Mouse (Mus musculus) midbrain, postnatal 0 days (tissue): Measurements from ENCODE around the gene Fam8a1. TPM values are rescaled to one million over a fixed set of nuclear protein-coding genes. Genes with fewer than 3 reads are reported as not detected.

Source experiments
- ATAC-seq: fragments of 200-750 bp; cut with Nextera tagmentation; 2 replicates; pipeline ENCODE4 v1.8.0; 2017; ENCODE audit warnings: moderate number of reproducible peaks, mild to moderate bottlenecking, moderate TSS enrichment, moderate library complexity; ENCODE audit not compliant: low FRiP score
- DNase-seq: peaks from one replicate; pipeline ENCODE4 v3.0.0-alpha.2; 2015; ENCODE audit warnings: low spot score
- H3K27ac ChIP-seq: fragments of 300-500 bp; sonication (generic); 2 replicates; pipeline ENCODE4 v1.5.1; 2014; ENCODE audit warnings: low read depth, mild to moderate bottlenecking, low read length, mixed read lengths
- H3K27me3 ChIP-seq: fragments of 300-500 bp; sonication (generic); 2 replicates; pipeline ENCODE4 v1.6.1; 2014; ENCODE audit warnings: low read length, control low read depth, mixed read lengths; ENCODE audit not compliant: insufficient read depth
- H3K36me3 ChIP-seq: fragments of 300-500 bp; sonication (generic); 2 replicates; pipeline ENCODE4 v1.6.1; 2014; ENCODE audit warnings: low read length, control low read depth, mixed read lengths; ENCODE audit not compliant: insufficient read depth
- H3K4me1 ChIP-seq: fragments of 300-500 bp; sonication (generic); 2 replicates; pipeline ENCODE4 v1.6.1; 2014; ENCODE audit warnings: mild to moderate bottlenecking, control low read depth, antibody characterized with exemption, low read length, mixed read lengths; ENCODE audit not compliant: insufficient read depth
- H3K4me2 ChIP-seq: fragments of 300-500 bp; sonication (generic); 2 replicates; pipeline ENCODE4 v1.6.1; 2014; ENCODE audit warnings: low read depth, mild to moderate bottlenecking, low read length, mixed read lengths; ENCODE audit not compliant: poor library complexity, severe bottlenecking
- H3K4me3 ChIP-seq: fragments of 300-500 bp; sonication (generic); 2 replicates; pipeline ENCODE4 v1.5.1; 2014; ENCODE audit warnings: low read depth, mild to moderate bottlenecking, low read length, moderate library complexity
- H3K9ac ChIP-seq: fragments of 300-500 bp; sonication (generic); replicated peaks from 2 replicates; pipeline ENCODE4 v1.6.1; 2014; ENCODE audit warnings: mild to moderate bottlenecking, low read length, moderate library complexity, mixed read lengths; ENCODE audit not compliant: poor library complexity, severe bottlenecking
- H3K9me3 ChIP-seq: fragments of 300-500 bp; sonication (generic); 2 replicates; pipeline ENCODE4 v1.6.1; 2016; ENCODE audit warnings: low read length, control low read depth
- CTCF ChIP-seq: IDR thresholded peaks from 2 replicates; pipeline ENCODE4 v1.5.1; 2016; ENCODE audit warnings: antibody characterized with exemption, mild to moderate bottlenecking
- WGBS: fragments of 180-500 bp; shearing (Covaris S2); extraction: QIAGEN DNeasy Blood & Tissue Kit; methylation state at CpG from one replicate; pipeline ENCODE4 v1.1.7; 2014; 5-methylcytosine and 5-hydroxymethylcytosine counted together
- polyA plus RNA-seq: library from polyadenylated mRNA; unstranded; fragments of >200 nt; fragmentation: Nextera tagmentation; extraction: Ambion mirVana; gene quantifications from 2 replicates; pipeline ENCODE4 v1.2.1, GENCODE M21; 2015
- total RNA-seq: library from RNA; depleted of rRNA; stranded (reverse); fragments of >200 nt; gene quantifications from 2 replicates; pipeline ENCODE4 v1.2.3, GENCODE M21; 2014; rRNA removed

Gene Fam8a1
- total RNA-seq (59.2 and 68.1 TPM in 2 replicates), polyA plus RNA-seq (15.8 and 18.1 TPM in 2 replicates)

DNA sequence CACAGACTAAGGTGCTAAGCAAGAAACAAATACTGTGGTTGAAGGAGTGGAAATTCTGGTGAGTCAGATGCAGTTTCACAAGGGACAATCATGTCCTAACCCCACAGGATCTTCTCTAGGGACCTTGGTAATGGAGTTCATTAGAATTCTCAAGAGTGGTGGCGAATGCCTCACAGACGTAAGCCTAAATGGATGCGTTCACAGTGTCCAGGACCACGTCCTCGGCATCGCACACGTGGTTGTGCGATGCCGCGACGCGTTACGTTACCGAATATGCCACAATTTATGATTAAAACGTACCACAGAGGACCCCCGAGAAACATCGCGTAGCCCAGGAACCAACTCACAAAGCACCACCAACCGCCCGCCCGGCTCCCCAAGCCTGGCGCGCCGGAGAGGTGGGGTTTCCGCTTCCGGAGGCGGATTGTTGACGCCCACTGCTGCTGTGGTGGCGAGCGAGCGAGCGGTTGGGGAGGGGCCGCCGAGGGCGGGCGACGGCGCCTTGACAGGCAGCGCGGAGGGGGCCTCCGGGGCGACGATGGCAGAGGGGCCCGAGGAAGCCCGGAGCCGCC lies at the start of gene Fam8a1:
Gene Fam8a1, plus strand, starts transcription at position 475 of the 572 bp plus-strand sequence.
- ATAC-seq: peak; percentile 95
- H3K36me3 ChIP-seq: peaks cover 8% of the 10 kb centered on the region; the same call in 1 of the 2 replicates
- peaks cover 5% of the 10 kb centered on the region; the same call in 1 of the 2 replicates for H3K4me1 ChIP-seq
- under 1% methylated on average over 45 of the region's 46 CpGs for WGBS
- H3K27ac ChIP-seq: peak within 1 kb of the TSS; percentile 58
- H3K9ac ChIP-seq: peak within 1 kb of the TSS; percentile 95
- DNase-seq: peak; percentile 93
- TF ChIP-seq CTCF: no peak; the same call in 1 of the 2 replicates
- H3K27me3 ChIP-seq: no peaks in the 10 kb centered on the region
- H3K9me3 ChIP-seq: no peaks in the 10 kb centered on the region
- peak within 1 kb of the TSS; percentile 70 for H3K4me2 ChIP-seq
- peak within 1 kb of the TSS; percentile 88 for H3K4me3 ChIP-seq

DNA sequence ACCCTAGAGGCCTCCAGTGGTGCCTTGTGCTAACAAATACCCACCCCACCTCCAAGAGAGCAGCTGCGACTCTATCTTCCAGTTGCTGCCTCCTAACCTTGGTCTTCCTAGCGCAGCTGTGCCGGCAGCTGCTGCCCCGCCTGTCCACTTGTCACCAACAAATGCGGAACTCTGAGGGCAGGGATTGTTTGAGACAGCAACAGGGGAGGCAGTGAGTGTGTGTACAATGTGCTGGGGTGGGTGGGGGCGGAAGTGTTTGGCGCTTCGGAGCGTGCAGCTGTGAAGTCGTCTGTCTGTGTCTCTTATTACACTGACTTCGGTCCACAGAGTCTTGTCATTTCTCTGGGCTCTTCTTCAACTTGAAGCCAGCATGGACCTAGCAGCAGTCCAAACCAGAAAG lies 49.7 kb upstream of the Fam8a1 start:
- H3K27ac ChIP-seq: no peak overlapping the region
- ATAC-seq (no peak), DNase-seq (peak; percentile 39)
- WGBS: 47% methylated on average over 11 of the region's 11 CpGs
- H3K9me3 ChIP-seq: no peaks in the 10 kb centered on the region
- H3K36me3 ChIP-seq: no peaks in the 10 kb centered on the region
- no peak overlapping the region for H3K4me3 ChIP-seq
- no peaks in the 10 kb centered on the region for H3K4me1 ChIP-seq
- no peak overlapping the region for H3K9ac ChIP-seq
- H3K27me3 ChIP-seq: no peaks in the 10 kb centered on the region
- H3K4me2 ChIP-seq: peak overlapping the region; percentile 16; the same call in 1 of the 2 replicates
- TF ChIP-seq CTCF: no peak

GRCm38 (mm10) chr13:46620964-46621757 lies 48.2 kb upstream of the Fam8a1 start:
- no peak overlapping the region for H3K4me2 ChIP-seq
- ATAC-seq (no peak), DNase-seq (no peak)
- H3K9ac ChIP-seq: no peak overlapping the region
- no peaks in the 10 kb centered on the region for H3K27me3 ChIP-seq
- H3K36me3 ChIP-seq: no peaks in the 10 kb centered on the region
- no peak overlapping the region for H3K4me3 ChIP-seq
- TF ChIP-seq CTCF: no peak
- 90% methylated on average over 7 of the region's 7 CpGs for WGBS
- no peaks in the 10 kb centered on the region for H3K9me3 ChIP-seq
- no peaks in the 10 kb centered on the region for H3K4me1 ChIP-seq
- no peak overlapping the region for H3K27ac ChIP-seq

GRCm38 (mm10) chr13:46626608-46627007 lies 42.7 kb upstream of the Fam8a1 start:
- H3K4me1 ChIP-seq: peaks cover 4% of the 10 kb centered on the region; the same call in 1 of the 2 replicates
- H3K9me3 ChIP-seq: no peaks in the 10 kb centered on the region
- no peaks in the 10 kb centered on the region for H3K36me3 ChIP-seq
- peak overlapping the region; percentile 14 for H3K27ac ChIP-seq
- DNase-seq (no peak), ATAC-seq (no peak)
- no peaks in the 10 kb centered on the region for H3K27me3 ChIP-seq
- H3K9ac ChIP-seq: no peak overlapping the region
- TF ChIP-seq CTCF: no peak
- H3K4me3 ChIP-seq: no peak overlapping the region
- no peak overlapping the region for H3K4me2 ChIP-seq
- WGBS: 82% methylated on average over 9 of the region's 9 CpGs

DNA sequence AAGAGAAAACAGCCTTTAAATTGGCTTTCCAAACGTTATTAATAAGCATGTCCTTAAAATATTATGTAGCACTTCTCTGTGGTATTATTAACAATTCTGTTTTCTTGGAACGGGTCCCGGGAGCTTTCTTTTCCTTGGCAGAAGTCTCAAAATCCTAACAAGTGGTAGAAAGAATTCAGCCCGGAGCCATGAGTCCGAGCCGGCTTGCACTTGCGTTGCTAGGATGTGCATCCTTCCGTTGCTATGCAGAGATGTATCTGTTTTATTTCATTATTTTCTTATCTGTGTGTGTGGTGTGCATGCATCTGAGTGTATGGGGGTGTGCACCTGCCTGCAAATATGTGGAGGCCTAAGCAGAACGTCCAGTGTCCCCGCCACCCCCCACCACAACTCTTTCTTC lies 41.5 kb upstream of the Fam8a1 start:
- Histone ChIP-seq H3K27ac (peak overlapping the region; percentile 68), H3K4me2 (no peak overlapping the region)
- ATAC-seq: peak; percentile 83

DNA sequence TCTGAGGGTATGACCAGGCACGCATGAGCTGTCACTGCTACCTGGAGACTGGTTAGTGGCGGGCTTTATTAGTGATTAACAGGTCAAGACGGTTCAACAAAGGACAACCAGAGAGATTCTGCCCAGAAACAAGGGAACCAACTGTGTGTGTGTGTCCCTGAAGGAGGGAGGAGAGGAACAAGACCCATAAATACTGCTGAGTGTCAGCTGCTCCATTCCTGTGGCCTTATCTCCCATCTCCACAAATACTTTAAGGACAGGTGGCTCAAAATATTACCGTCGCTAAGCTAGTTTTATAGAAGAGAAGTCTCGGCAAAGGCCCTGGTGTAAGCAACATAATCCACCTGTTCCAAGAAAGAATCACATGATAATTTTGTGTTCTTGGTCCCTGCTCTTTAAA lies 39.9 kb upstream of the Fam8a1 start:
- Histone ChIP-seq H3K36me3 (no peaks in the 10 kb centered on the region), H3K4me1 (peaks cover 4% of the 10 kb centered on the region; the same call in 1 of the 2 replicates), H3K9ac (no peak overlapping the region), H3K27ac (no peak overlapping the region), H3K9me3 (no peaks in the 10 kb centered on the region), H3K4me3 (no peak overlapping the region), H3K27me3 (no peaks in the 10 kb centered on the region), H3K4me2 (no peak overlapping the region)
- ATAC-seq (no peak), DNase-seq (no peak)
- WGBS: 86% methylated on average over 6 of the region's 6 CpGs
- TF ChIP-seq CTCF: no peak

More for the DNA sequence above, 41.5 kb upstream of the Fam8a1 start:
- H3K27me3 ChIP-seq: no peaks in the 10 kb centered on the region
- no peak for TF ChIP-seq CTCF
- 35% methylated on average over 10 of the region's 10 CpGs for WGBS
- 0 out of 2 replicates have a peak overlapping the region, but pooled peaks have one; percentile 24 for H3K9ac ChIP-seq
- peaks cover 4% of the 10 kb centered on the region; the same call in 1 of the 2 replicates for H3K4me1 ChIP-seq
- no peak overlapping the region for H3K4me3 ChIP-seq
- DNase-seq: peak; percentile 79
- H3K36me3 ChIP-seq: no peaks in the 10 kb centered on the region
- H3K9me3 ChIP-seq: no peaks in the 10 kb centered on the region
